Comparison of ENCODE assay signal across 15 mouse cellular contexts in the genomic region with DNA sequence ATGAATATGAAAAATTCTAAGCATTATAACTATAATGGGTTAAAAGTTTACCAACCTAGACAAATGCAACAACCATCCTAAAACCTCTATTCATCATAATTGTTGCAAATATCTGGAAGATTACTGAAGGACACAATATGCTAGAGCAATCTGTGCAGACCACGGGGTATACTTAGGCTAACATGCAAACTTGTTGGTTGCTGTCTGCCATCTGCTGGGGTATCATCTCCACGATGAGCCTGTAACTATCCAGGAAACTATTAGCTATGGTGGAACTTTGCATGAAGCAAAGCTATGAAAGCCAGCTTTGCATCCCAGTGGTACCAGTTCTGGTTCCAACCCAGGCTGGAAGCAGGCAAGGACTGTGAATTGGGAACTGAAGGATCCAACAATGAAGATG. TPM values are rescaled to one million over a fixed set of nuclear protein-coding genes. Genes with fewer than 3 reads are reported as not detected.
DNase-seq lines count a peak whose midpoint lies in the region; ATAC-seq and TF ChIP-seq lines count a peak whose summit lies in the region.
"Had no signal": no experiment of that assay in that cellular context is flagged by ENCODE, and none has a peak within 500 bp of the region (broad histone marks: within the 10 kb centered on the region; RNA-seq: fewer than 3 reads in every experiment).

No protein-coding gene starts in this region.

- no peak for TF ChIP-seq EP300 in liver, postnatal 0 days (IDR thresholded peaks at IDR 0.05; ENCODE audit: low read depth)

- no peaks in the 10 kb centered on the region for H3K36me3 ChIP-seq in forebrain, embryonic 14.5 days (ENCODE audit: control insufficient read depth, insufficient read depth, low read length)
- no peaks in the 10 kb centered on the region for H3K36me3 ChIP-seq in forebrain, embryonic 12.5 days (replicated peaks)
- no peaks in the 10 kb centered on the region for H3K36me3 ChIP-seq in liver, postnatal 0 days (replicated peaks; ENCODE audit: insufficient read depth, low read length)
- no peaks in the 10 kb centered on the region for H3K36me3 ChIP-seq in liver, embryonic 11.5 days (ENCODE audit: control insufficient read depth, insufficient read depth, low read length)
- H3K36me3 ChIP-seq: hindbrain, embryonic 13.5 days; liver, embryonic 12.5 days had no signal

- no peaks in the 10 kb centered on the region for H3K27me3 ChIP-seq in forebrain, embryonic 14.5 days (replicated peaks; ENCODE audit: control insufficient read depth, insufficient read depth, low read length)
- H3K27me3 ChIP-seq in forebrain, embryonic 12.5 days, result no peaks in the 10 kb centered on the region
- no peaks in the 10 kb centered on the region for H3K27me3 ChIP-seq in liver, postnatal 0 days (ENCODE audit: insufficient read depth, low read length)
- H3K27me3 ChIP-seq in liver, embryonic 11.5 days (replicated peaks; ENCODE audit: control insufficient read depth, insufficient read depth, low read length), result no peaks in the 10 kb centered on the region
- H3K27me3 ChIP-seq: hindbrain, embryonic 13.5 days; liver, embryonic 12.5 days; megakaryocyte, embryonic 14.5 days had no signal

- no peak overlapping the region for H3K27ac ChIP-seq in forebrain, embryonic 14.5 days (ENCODE audit: low read depth, low read length)
- H3K27ac ChIP-seq in forebrain, embryonic 12.5 days, result no peak overlapping the region
- no peak overlapping the region for H3K27ac ChIP-seq in liver, postnatal 0 days (ENCODE audit: low read depth)
- no peak overlapping the region for H3K27ac ChIP-seq in liver, embryonic 11.5 days (ENCODE audit: low read depth, low read length)
- H3K27ac ChIP-seq: hindbrain, embryonic 13.5 days; liver, embryonic 12.5 days had no signal

- no peak overlapping the region for H3K9ac ChIP-seq in forebrain, embryonic 14.5 days (ENCODE audit: low read length)
- no peak overlapping the region for H3K9ac ChIP-seq in forebrain, embryonic 12.5 days
- no peak overlapping the region for H3K9ac ChIP-seq in liver, postnatal 0 days (replicated peaks)
- H3K9ac ChIP-seq in liver, embryonic 11.5 days (ENCODE audit: low read depth, low read length), result no peak overlapping the region
- H3K9ac ChIP-seq: hindbrain, embryonic 13.5 days; liver, embryonic 12.5 days had no signal

- H3K4me3 ChIP-seq in forebrain, embryonic 14.5 days (ENCODE audit: low read depth, low read length), result no peak overlapping the region
- no peak overlapping the region for H3K4me3 ChIP-seq in forebrain, embryonic 12.5 days (replicated peaks)
- H3K4me3 ChIP-seq in liver, postnatal 0 days (ENCODE audit: low read depth, low read length), result no peak overlapping the region
- no peak overlapping the region for H3K4me3 ChIP-seq in liver, embryonic 11.5 days (ENCODE audit: low read depth, low read length)
- H3K4me3 ChIP-seq: hindbrain, embryonic 13.5 days; liver, embryonic 12.5 days; megakaryocyte, embryonic 14.5 days had no signal

- peak; percentile 19; the same call in 1 of the 2 replicates for TF ChIP-seq CTCF in liver, postnatal 0 days (IDR thresholded peaks at IDR 0.05; ENCODE audit: low read depth)

- H3K9me3 ChIP-seq in forebrain, embryonic 14.5 days (replicated peaks; ENCODE audit: control insufficient read depth, low read length), result no peaks in the 10 kb centered on the region
- no peaks in the 10 kb centered on the region for H3K9me3 ChIP-seq in forebrain, embryonic 12.5 days
- no peaks in the 10 kb centered on the region for H3K9me3 ChIP-seq in liver, postnatal 0 days (ENCODE audit: low read length)
- H3K9me3 ChIP-seq in liver, embryonic 11.5 days (ENCODE audit: control insufficient read depth, low read length), result no peaks in the 10 kb centered on the region
- H3K9me3 ChIP-seq: hindbrain, embryonic 13.5 days; liver, embryonic 12.5 days had no signal

- 84% methylated on average over 2 of the region's 2 CpGs for WGBS in forebrain, embryonic 14.5 days
- WGBS in forebrain, embryonic 12.5 days, result 80% methylated on average over 2 of the region's 2 CpGs
- WGBS in liver, postnatal 0 days (ENCODE audit: insufficient replicate concordance), result 57% methylated on average over 2 of the region's 2 CpGs
- WGBS in liver, embryonic 11.5 days, result 74% methylated on average over 2 of the region's 2 CpGs

- peak; percentile 35 for DNase-seq in forebrain, embryonic 14.5 days (ENCODE audit: low spot score)
- DNase-seq in liver, postnatal 0 days, result no peak
- no peak for DNase-seq in liver, embryonic 11.5 days (ENCODE audit: low spot score)
- peak; percentile 49 for DNase-seq in brain, adult 2 months (ENCODE audit: low read depth, low spot score)
- DNase-seq in layer of hippocampus, postnatal 36 days, result peak; percentile 13 to 22
- DNase-seq in Muller cell, postnatal 12 days (ENCODE audit: inconsistent ontology term), result no peak
- DNase-seq: adrenal gland, postnatal 10 days; gastrocnemius, postnatal 14 days; kidney, adult 18-20 months; kidney, postnatal 36 days; thymus, postnatal 14 days had no signal

- H3K4me1 ChIP-seq in forebrain, embryonic 14.5 days (ENCODE audit: control insufficient read depth, insufficient read depth, low read length), result no peaks in the 10 kb centered on the region
- H3K4me1 ChIP-seq in forebrain, embryonic 12.5 days, result no peaks in the 10 kb centered on the region
- H3K4me1 ChIP-seq in liver, postnatal 0 days (ENCODE audit: insufficient read depth), result no peaks in the 10 kb centered on the region
- no peaks in the 10 kb centered on the region for H3K4me1 ChIP-seq in liver, embryonic 11.5 days (replicated peaks; ENCODE audit: control insufficient read depth, insufficient read depth, low read length)
- H3K4me1 ChIP-seq: hindbrain, embryonic 13.5 days; liver, embryonic 12.5 days; megakaryocyte, embryonic 14.5 days had no signal

- no peak for ATAC-seq in forebrain, embryonic 14.5 days
- no peak for ATAC-seq in forebrain, embryonic 12.5 days (ENCODE audit: low FRiP score)
- ATAC-seq in liver, postnatal 0 days, result no peak
- ATAC-seq in liver, embryonic 11.5 days (replicated peaks; ENCODE audit: low FRiP score), result no peak
- ATAC-seq: liver, embryonic 12.5 days had no signal

- H3K4me2 ChIP-seq in forebrain, embryonic 14.5 days (ENCODE audit: low read length), result no peak overlapping the region
- H3K4me2 ChIP-seq in forebrain, embryonic 12.5 days, result no peak overlapping the region
- no peak overlapping the region for H3K4me2 ChIP-seq in liver, postnatal 0 days (ENCODE audit: low read depth, low read length)
- H3K4me2 ChIP-seq in liver, embryonic 11.5 days, result no peak overlapping the region
- H3K4me2 ChIP-seq: hindbrain, embryonic 13.5 days; liver, embryonic 12.5 days had no signal

RNA-seq across cellular contexts. Expression of gene Cd1d1, which starts 24.1 kb away (rescaled TPM):
- polyA plus RNA-seq in forebrain, embryonic 14.5 days (2014; fragmentation: Nextera tagmentation; extraction: Ambion mirVana), result 35.7 and 38.5 TPM in 2 replicates
- polyA plus RNA-seq in forebrain, embryonic 12.5 days (2016; fragmentation: Nextera tagmentation; extraction: Ambion mirVana), result 52.9 and 59.6 TPM in 2 replicates
- polyA plus RNA-seq in liver, postnatal 0 days (2015; fragmentation: Nextera tagmentation; extraction: Ambion mirVana), result 42.3 and 43.5 TPM in 2 replicates
- polyA plus RNA-seq in liver, embryonic 11.5 days (2014; fragmentation: Nextera tagmentation; extraction: Ambion mirVana), result 14.5 and 15.7 TPM in 2 replicates
- under 1 TPM; 0.82 to 0.99 TPM for total RNA-seq in layer of hippocampus, postnatal 36 days (2021)

RNA-seq across cellular contexts. Expression of gene Dclk2, which starts 54.5 kb away (rescaled TPM):
- polyA plus RNA-seq in forebrain, embryonic 14.5 days (2014; fragmentation: Nextera tagmentation; extraction: Ambion mirVana), result 53.6 and 68.2 TPM in 2 replicates
- polyA plus RNA-seq in forebrain, embryonic 12.5 days (2016; fragmentation: Nextera tagmentation; extraction: Ambion mirVana), result 79.3 and 104 TPM in 2 replicates
- 5.7 and 5.9 TPM in 2 replicates for polyA plus RNA-seq in liver, postnatal 0 days (2015; fragmentation: Nextera tagmentation; extraction: Ambion mirVana)
- 6.6 and 9.3 TPM in 2 replicates for polyA plus RNA-seq in liver, embryonic 11.5 days (2014; fragmentation: Nextera tagmentation; extraction: Ambion mirVana)
- total RNA-seq in layer of hippocampus, postnatal 36 days (2021), result 100 to 1,000 TPM; 109 to 112 TPM

Comparison
In these comparisons a context has a peak if more than half of its experiments do, and no peak if none do; other contexts are left out.
1. DNase-seq: peak in forebrain, embryonic 14.5 days (single experiment), brain, adult 2 months (single experiment) and layer of hippocampus, postnatal 36 days (2 of 2); none in liver, postnatal 0 days (single experiment), liver, embryonic 11.5 days (single experiment) and Muller cell, postnatal 12 days (single experiment).